Mouse (Mus musculus) embryonic stem cell, embryonic (primary cell): ENCODE data around the gene Kdm1b.

Experiments used
- CTCF ChIA-PET, 4 experiments: fragments of 300-600 bp in 2 of 4; fragments of 350-600 bp in 2 of 4; sonication (Branson Sonifier 250); formaldehyde crosslinking; loops; one replicate each; lab custom pipeline; 2022; ENCODE audit warnings: inconsistent platforms in 2 of 4; lab: Charles Lee
- POLR2A ChIA-PET, 4 experiments: fragments of 300-600 bp in 2 of 4; fragments of 350-600 bp in 2 of 4; sonication (Branson Sonifier 250); formaldehyde crosslinking; loops; one replicate each; lab custom pipeline; 2022; ENCODE audit warnings: antibody characterized with exemption in 4 of 4, inconsistent platforms in 1 of 4; lab: Charles Lee

The Kdm1b gene

DNA sequence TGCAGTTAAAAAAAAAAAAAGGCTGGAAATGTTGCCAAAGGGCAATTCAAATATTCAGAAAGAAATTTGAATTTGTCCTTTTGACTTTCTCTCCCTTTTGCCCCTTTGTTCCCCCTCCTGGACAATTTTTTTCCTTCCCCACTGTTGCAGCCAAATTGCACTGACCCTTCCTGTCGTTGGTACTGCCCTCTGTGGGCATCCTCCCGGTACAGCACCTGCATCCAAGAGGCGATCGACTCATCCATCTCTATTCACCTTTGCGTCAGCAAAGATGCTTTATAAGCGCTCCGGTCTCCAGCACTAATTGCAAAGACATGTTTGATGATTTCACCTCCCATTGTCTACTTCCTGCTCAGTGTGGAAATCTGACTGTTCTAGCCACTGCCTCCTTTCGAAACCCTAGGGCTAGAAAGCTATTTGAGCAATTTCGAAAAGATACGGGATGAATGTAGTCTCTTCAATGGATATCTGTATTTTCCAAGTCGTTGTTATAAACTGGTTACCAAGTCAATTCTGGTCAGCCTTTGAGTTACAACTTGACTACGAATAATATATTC lies 78.1 kb downstream of the Kdm1b start:
- POLR2A ChIA-PET = interaction anchor here in 1 of 4 experiments (0.7 kb wide), 1 partner anchor 12 kb away, joined by 3 read pairs; no protein-coding TSS in a partner anchor
- CTCF ChIA-PET = interaction anchor here in 1 of 4 experiments (1.7 kb wide), 1 partner anchor 32 kb away, joined by 3 read pairs; no protein-coding TSS in a partner anchor

DNA sequence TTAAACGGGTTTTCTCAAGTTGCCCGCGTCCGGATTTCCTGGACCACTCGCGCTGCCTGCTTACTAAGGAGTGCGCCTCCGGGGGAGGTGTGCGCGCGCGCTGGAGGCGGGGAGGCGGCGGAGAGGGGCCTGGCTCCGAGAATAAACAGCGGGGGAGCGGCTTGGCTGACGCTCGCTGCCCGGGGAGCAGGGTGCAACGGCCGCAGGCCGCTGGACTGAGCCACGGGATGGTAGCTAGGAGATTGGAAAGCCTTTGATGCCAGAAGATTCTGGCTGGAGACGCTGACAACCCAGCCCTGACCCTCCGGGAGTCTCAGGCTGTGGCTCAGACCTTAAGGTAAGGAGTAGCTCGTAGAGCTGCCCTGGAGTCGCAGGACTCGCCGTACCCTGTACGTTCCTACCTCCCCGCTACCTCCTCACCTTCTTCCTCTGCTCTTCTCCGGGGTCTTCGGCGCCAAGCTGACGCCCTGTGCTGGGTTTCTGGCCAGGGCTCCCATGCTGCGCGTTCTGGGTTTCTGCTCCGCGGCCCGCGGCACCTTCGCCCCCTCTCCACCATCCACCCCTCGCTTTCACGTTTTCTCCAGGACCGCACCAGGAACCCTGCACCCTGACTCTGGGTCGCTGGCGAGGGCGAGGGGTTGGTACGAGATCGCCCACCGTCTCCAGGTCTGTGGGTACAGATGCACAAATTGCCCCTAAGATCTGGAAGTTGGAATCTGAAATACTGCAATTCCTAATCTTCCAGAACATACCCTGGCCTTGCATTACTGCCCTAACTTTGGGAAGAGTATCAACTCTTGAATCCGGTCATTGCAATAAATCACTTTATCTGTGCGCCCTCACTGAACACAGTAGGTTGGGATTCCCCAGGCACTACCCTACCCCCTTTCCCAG lies 79.5 kb downstream of the Kdm1b start, which contains the start of gene Rnf144b:
Gene Rnf144b, plus strand, starts transcription at position 120 of the 894 bp plus-strand sequence.
- POLR2A ChIA-PET = interaction anchor here in 1 of 4 experiments (1.1 to 1.8 kb wide), 3 partner anchors 13 to 41 kb away, joined by 3 to 7 read pairs (median 4); no protein-coding TSS in a partner anchor
- CTCF ChIA-PET = interaction anchor here in 2 of 4 experiments (0.6 to 1.7 kb wide), 4 partner anchors 34 to 1003 kb away, joined by 3 to 4 read pairs (median 3); no protein-coding TSS in a partner anchor

DNA sequence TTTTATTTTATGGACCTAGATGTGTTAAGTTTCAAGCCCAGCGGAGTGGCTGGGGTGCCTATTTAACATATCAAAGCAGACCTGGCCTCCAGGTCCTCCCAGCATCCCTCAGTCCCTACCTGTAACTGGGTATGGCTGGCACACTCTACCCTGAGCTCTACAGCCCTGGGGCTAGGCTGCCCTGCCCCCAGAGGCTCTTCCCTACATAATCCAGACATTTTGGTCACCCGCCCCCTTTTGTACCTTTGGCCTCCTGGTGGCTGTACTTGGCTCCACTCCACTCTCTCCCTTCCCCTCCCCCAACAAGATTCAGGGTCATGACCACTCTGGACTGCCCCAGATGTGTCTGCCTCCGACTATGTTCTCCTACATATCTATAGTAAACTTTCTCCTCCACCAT lies 81.2 kb downstream of the Kdm1b start:
- POLR2A ChIA-PET = interaction anchor here in 2 of 4 experiments (0.5 to 1.8 kb wide), 4 partner anchors 14 to 182 kb away, joined by 3 to 7 read pairs (median 3); no protein-coding TSS in a partner anchor

DNA sequence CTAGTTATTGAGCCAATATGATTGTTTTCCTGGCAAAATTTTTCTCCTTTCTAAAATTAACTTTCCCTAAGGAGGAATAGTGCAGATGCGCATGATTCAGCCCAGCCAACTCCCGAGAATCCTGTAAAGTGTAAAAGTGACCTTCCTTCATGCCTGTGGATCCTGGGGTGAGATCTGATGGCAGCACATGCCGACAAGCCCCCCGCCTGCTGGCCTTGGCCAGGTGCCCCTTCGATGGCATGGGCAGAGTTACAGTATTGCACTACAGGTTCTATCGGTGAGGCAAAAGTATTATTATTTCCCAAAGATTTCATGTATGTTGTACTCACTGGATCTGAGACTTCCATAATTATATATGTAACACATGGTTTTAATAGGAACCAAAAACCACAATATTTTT lies 81.7 kb downstream of the Kdm1b start:
- ChIA-PET CTCF (interaction anchor here in 1 of 4 experiments (0.8 kb wide), 1 partner anchor 9 kb away, joined by 4 read pairs; no protein-coding TSS in a partner anchor), POLR2A (interaction anchor here in 2 of 4 experiments (0.5 to 1.2 kb wide), 2 partner anchors 15 to 181 kb away, joined by 3 read pairs; no protein-coding TSS in a partner anchor)

More for the DNA sequence above, 81.2 kb downstream of the Kdm1b start:
- CTCF ChIA-PET = interaction anchor here in 2 of 4 experiments (0.5 to 0.8 kb wide), 2 partner anchors 9 to 24 kb away, joined by 4 to 7 read pairs; no protein-coding TSS in a partner anchor

DNA sequence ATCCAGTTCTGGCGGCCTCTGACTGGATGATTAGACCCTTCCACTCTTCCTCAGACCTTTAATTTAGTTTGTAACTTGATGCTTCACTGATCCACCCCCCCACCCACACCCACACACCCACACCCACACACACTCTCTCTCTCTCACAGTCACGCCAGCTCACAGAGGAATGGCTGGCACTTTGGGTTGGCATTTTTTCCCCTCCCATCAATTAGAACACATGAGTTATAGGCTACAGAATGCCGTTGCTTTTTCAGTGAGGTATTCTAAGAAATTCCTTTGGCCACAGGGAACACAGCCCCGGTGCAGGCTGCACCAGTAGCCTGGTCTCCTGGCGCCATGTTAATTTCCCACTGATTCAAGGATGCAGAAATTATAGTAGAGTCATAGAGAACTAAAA lies 82.3 kb downstream of the Kdm1b start:
- ChIA-PET CTCF (no interaction called here), POLR2A (no interaction called here)

DNA sequence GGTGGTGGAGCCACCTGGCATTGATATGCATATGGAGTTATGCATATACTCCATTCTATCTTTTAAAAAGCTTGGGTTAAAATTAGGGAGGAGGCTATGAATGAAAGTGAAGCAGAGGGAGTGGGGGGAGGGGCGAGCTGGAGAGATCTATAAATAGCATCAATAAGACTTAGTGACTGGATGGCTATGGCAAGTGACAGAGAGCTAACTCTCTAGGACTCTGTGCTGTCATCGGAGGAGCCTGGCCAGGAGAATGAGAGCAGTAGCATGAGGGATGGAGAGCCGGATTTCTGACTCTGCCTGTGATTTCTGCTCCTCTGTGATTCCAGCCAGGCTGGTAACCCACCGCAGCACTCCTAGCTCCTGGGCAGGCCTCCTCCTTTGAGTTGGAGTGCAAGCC lies 85.8 kb downstream of the Kdm1b start:
- ChIA-PET POLR2A (interaction anchor here in 2 of 4 experiments (0.7 to 0.8 kb wide), 3 partner anchors 9 to 323 kb away, joined by 3 to 5 read pairs (median 4); no protein-coding TSS in a partner anchor), CTCF (interaction anchor here in 1 of 4 experiments (0.6 kb wide), 1 partner anchor 33 kb away, joined by 3 read pairs; no protein-coding TSS in a partner anchor)

DNA sequence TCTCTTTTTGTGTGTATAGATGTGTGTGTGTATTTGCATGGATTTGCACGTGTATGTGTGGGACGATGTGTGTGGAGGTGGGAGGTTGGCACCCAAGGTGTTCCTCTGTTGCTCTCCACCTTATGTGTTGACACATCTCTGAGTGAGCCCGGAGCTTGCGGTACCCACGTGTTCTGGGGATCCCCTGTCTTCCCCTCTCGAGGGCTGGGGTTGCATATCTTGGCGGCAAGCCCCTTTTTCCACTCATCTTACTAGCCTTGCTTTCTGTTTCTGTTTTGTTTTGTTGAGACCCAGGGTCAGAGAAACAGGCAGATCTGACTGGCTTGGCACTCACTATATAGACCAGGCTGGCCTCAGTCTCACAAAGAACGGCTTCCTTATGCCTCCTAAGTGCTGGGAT lies 89.8 kb downstream of the Kdm1b start:
- CTCF ChIA-PET = interaction anchor here in 1 of 4 experiments (1.0 kb wide), 1 partner anchor 9 kb away, joined by 4 read pairs; no protein-coding TSS in a partner anchor
- POLR2A ChIA-PET = interaction anchor here in 1 of 4 experiments (1.2 kb wide), 1 partner anchor 11 kb away, joined by 3 read pairs; no protein-coding TSS in a partner anchor

DNA sequence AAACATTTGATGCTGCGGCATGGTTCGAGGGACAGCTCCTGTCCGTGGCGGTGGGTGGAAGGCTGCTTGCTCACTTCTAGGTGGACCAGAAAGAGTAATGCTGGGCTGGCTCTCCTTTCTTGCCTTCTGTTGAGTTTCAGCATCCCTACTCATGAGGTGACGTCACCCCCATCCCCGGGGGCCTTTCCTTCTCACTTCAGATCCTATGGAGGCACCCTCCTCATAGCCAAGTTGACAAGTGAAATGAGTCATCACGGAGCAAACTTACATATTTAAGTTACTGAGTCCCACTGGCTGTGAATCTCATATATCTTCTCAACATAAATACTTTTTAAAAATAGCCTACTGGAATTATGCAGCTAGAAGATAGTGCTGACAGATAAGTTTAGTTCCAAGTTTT lies 91.5 kb downstream of the Kdm1b start:
- CTCF ChIA-PET = interaction anchor here in 1 of 4 experiments (0.5 kb wide), 1 partner anchor 92 kb away, joined by 3 read pairs; no protein-coding TSS in a partner anchor
- POLR2A ChIA-PET = no interaction called here
